Mouse (Mus musculus) midbrain, embryonic 15.5 days (tissue): ENCODE measurements at regions not wholly inside any gene's neighbourhood (a gene's known extent, or its start where the extent isn't known, plus 50 kb on each side); places are given as distances from the start of the nearest gene placed in this dataset.

Source experiments
- ATAC-seq: fragments of 200-750 bp; cut with Nextera tagmentation; replicated peaks from 2 replicates; pipeline ENCODE4 v1.8.0; 2017; ENCODE audit warnings: moderate TSS enrichment
- H3K27ac ChIP-seq: fragments of 300-500 bp; sonication (generic); 2 replicates; pipeline ENCODE4 v1.5.1; 2015; ENCODE audit warnings: mild to moderate bottlenecking, inconsistent platforms
- H3K27me3 ChIP-seq: fragments of 300-500 bp; sonication (generic); replicated peaks from 2 replicates; pipeline ENCODE4 v1.6.1; 2015; ENCODE audit warnings: inconsistent platforms
- H3K36me3 ChIP-seq: fragments of 300-500 bp; sonication (generic); replicated peaks from 2 replicates; pipeline ENCODE4 v1.6.1; 2015; ENCODE audit warnings: inconsistent platforms
- H3K4me1 ChIP-seq: fragments of 300-500 bp; sonication (generic); 2 replicates; pipeline ENCODE4 v1.6.1; 2015; ENCODE audit warnings: inconsistent platforms
- H3K4me2 ChIP-seq: fragments of 300-500 bp; sonication (generic); 2 replicates; pipeline ENCODE4 v1.6.1; 2015; ENCODE audit warnings: inconsistent platforms, mild to moderate bottlenecking, moderate library complexity
- H3K4me3 ChIP-seq: fragments of 300-500 bp; sonication (generic); 2 replicates; pipeline ENCODE4 v1.5.1; 2015; ENCODE audit warnings: mild to moderate bottlenecking, inconsistent platforms
- H3K9ac ChIP-seq: fragments of 300-500 bp; sonication (generic); 2 replicates; pipeline ENCODE4 v1.6.1; 2015; ENCODE audit warnings: mild to moderate bottlenecking, inconsistent platforms
- H3K9me3 ChIP-seq: fragments of 300-500 bp; sonication (generic); 2 replicates; pipeline ENCODE4 v1.6.1; 2016; ENCODE audit warnings: inconsistent platforms
- WGBS: fragments of 180-500 bp; shearing (Covaris S2); methylation state at CpG from one replicate; pipeline ENCODE4 v1.1.7; 2015; ENCODE audit warnings: mixed read lengths; 5-methylcytosine and 5-hydroxymethylcytosine counted together

DNA sequence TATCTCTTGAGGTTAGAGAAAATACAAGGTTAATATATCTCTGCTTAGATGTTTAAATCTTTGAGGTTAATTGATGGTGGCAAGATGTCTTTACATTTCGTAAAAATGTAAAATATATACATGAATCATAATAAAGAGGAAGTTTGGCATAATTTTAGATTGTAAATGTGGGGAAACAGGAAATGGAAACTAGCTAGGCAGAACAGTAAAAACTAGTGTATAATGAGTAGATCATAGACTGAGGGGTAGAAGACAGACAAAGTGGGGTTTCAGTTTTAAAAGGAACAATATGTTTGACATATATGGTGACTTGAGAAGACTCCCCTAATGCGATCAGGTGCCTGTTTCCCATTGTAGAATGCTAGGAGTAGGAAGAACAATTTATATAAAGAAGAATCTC lies 519.3 kb downstream of the Lmo4 start:
- ATAC-seq = no peak
- 90% methylated on average over 2 of the region's 2 CpGs for WGBS
- Histone ChIP-seq H3K4me2 (no peak overlapping the region), H3K27ac (no peak overlapping the region), H3K4me1 (no peaks in the 10 kb centered on the region), H3K9me3 (no peaks in the 10 kb centered on the region), H3K27me3 (no peaks in the 10 kb centered on the region), H3K36me3 (no peaks in the 10 kb centered on the region), H3K4me3 (no peak overlapping the region), H3K9ac (no peak overlapping the region)

DNA sequence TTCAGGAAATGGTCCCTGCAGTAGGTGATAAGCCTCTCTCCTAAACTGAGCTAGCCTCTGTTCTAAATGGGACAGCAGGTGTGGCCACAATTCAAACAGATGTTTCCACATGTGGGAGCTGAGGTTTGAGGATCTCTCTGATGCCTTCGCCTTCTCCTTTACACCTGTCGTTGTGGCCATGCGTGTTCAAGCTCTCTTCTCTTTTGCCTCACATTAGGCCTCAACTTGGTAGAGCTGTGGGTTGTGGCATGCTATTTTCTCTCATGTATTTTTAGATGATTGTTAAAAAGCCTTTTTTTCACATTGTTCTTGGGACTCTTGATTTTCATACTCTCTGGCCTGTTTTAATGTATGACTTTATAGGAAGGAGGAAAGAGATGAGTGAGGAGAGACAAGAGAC lies 526.8 kb downstream of the Lmo4 start:
- Histone ChIP-seq H3K27ac (no peak overlapping the region), H3K9me3 (no peaks in the 10 kb centered on the region), H3K27me3 (no peaks in the 10 kb centered on the region), H3K4me3 (no peak overlapping the region), H3K4me1 (no peaks in the 10 kb centered on the region), H3K36me3 (no peaks in the 10 kb centered on the region), H3K9ac (no peak overlapping the region), H3K4me2 (no peak overlapping the region)
- no peak for ATAC-seq
- WGBS = over 99% methylated on average over 3 of the region's 3 CpGs

DNA sequence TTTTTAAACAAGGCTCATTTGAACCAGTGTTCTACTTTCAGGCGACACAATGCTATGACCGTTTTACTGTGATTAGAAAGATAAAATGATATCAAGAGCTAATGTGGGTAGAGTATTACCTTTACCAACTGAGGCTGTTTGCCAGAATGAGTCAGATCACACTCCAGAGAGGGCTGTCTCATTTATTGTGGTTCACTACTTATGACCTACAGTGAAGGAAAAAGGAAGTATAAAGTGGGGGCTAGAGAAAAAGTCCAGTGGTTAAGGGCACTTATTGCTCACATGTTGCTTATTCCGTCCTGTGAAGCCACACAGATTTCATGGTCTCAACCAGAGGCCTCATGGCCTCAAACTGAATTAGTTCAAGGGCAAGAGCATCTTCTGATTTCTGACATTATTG lies 530.2 kb downstream of the Lmo4 start:
- Histone ChIP-seq H3K9me3 (no peaks in the 10 kb centered on the region), H3K4me1 (no peaks in the 10 kb centered on the region), H3K27me3 (no peaks in the 10 kb centered on the region), H3K4me3 (no peak overlapping the region), H3K9ac (no peak overlapping the region), H3K36me3 (no peaks in the 10 kb centered on the region), H3K27ac (no peak overlapping the region), H3K4me2 (no peak overlapping the region)
- 88% methylated on average over 3 of the region's 3 CpGs for WGBS
- ATAC-seq = no peak

GRCm38 (mm10) chr3:143674446-143674845 lies 530.6 kb downstream of the Lmo4 start:
- no peak for ATAC-seq

DNA sequence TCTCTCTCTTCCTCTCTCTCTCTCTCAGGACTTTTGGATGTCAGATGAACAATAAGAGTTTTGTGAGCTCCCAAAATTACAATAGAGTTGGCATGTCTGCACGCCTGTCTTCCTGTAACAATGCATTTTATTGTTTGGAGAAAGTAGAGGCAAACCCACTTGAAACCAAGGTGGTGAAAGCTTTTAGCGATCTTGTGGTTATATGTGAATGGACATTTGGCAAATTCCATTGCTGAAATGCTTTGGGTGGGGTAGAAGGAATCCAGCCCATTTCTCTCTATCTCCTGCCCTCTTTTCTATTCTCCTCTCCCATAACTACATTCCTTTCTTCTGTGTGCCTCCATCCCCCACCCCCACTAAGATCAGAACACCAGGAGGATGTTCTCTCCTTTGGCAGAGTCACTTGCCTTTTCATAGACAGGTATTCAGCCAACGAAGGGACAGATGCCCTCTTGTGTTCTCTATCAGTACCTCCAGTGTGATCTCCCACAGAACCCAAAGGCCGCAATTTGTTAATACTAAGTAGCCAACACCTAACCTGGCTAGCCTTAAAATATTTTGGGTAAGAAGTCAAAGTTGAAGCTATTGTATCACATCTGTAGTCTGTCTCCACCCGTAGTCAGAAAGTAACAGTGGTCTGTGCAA lies 542.9 kb downstream of the Lmo4 start:
- Histone ChIP-seq H3K4me2 (no peak overlapping the region), H3K4me1 (no peaks in the 10 kb centered on the region), H3K4me3 (no peak overlapping the region), H3K27me3 (no peaks in the 10 kb centered on the region), H3K36me3 (no peaks in the 10 kb centered on the region), H3K27ac (no peak overlapping the region), H3K9me3 (no peaks in the 10 kb centered on the region), H3K9ac (no peak overlapping the region)
- ATAC-seq = no peak
- 89% methylated on average over 5 of the region's 5 CpGs for WGBS

More at GRCm38 (mm10) chr3:143674446-143674845, 530.6 kb downstream of the Lmo4 start:
- H3K4me3 ChIP-seq = no peak overlapping the region
- H3K27ac ChIP-seq = no peak overlapping the region
- H3K9ac ChIP-seq = no peak overlapping the region
- H3K4me1 ChIP-seq = no peaks in the 10 kb centered on the region
- no peaks in the 10 kb centered on the region for H3K36me3 ChIP-seq
- no peaks in the 10 kb centered on the region for H3K27me3 ChIP-seq
- no peaks in the 10 kb centered on the region for H3K9me3 ChIP-seq
- no peak overlapping the region for H3K4me2 ChIP-seq
- WGBS = 88% methylated on average over 7 of the region's 7 CpGs

GRCm38 (mm10) chr3:143659421-143659978 lies 545.5 kb downstream of the Lmo4 start:
- Histone ChIP-seq H3K27me3 (no peaks in the 10 kb centered on the region), H3K4me2 (no peak overlapping the region), H3K4me1 (no peaks in the 10 kb centered on the region), H3K36me3 (no peaks in the 10 kb centered on the region), H3K27ac (no peak overlapping the region), H3K4me3 (no peak overlapping the region), H3K9ac (no peak overlapping the region), H3K9me3 (no peaks in the 10 kb centered on the region)
- no peak for ATAC-seq
- WGBS = 89% methylated on average over 8 of the region's 8 CpGs

DNA sequence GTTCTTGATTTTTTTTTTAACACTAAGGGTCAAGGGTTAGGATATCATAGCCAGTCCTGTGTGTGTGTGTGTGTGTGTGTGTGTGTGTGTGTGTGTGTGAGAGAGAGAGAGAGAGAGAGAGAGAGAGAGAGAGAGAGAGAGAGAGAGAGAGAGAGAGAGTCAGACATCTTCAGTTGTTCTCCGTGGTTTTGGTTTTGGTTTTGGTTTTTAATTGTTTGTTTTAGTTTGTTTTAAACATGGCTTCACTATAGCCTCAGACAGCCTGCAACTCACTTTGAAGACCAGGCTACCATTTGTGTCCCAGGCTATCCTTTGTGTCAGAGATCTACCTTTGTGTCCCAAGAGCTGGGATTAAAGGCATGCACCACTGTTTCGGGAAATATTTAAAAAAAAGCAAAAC lies 557.8 kb downstream of the Lmo4 start:
- no peak for ATAC-seq
- Histone ChIP-seq H3K36me3 (no peaks in the 10 kb centered on the region), H3K4me1 (no peaks in the 10 kb centered on the region), H3K9me3 (no peaks in the 10 kb centered on the region), H3K27me3 (no peaks in the 10 kb centered on the region), H3K27ac (no peak overlapping the region), H3K9ac (no peak overlapping the region), H3K4me3 (no peak overlapping the region), H3K4me2 (no peak overlapping the region)
- WGBS = 100% methylated on average over 2 of the region's 2 CpGs

GRCm38 (mm10) chr3:143646836-143647235 lies 558.2 kb downstream of the Lmo4 start:
- ATAC-seq = no peak
- no peak overlapping the region for H3K4me3 ChIP-seq
- no peaks in the 10 kb centered on the region for H3K9me3 ChIP-seq
- no peak overlapping the region for H3K27ac ChIP-seq
- no peaks in the 10 kb centered on the region for H3K4me1 ChIP-seq
- WGBS = 66% methylated on average over 7 of the region's 7 CpGs
- no peaks in the 10 kb centered on the region for H3K36me3 ChIP-seq
- H3K9ac ChIP-seq = no peak overlapping the region
- H3K27me3 ChIP-seq = no peaks in the 10 kb centered on the region
- H3K4me2 ChIP-seq = no peak overlapping the region

GRCm38 (mm10) chr3:143633036-143633435 lies 572.0 kb downstream of the Lmo4 start:
- H3K27ac ChIP-seq = no peak overlapping the region
- H3K27me3 ChIP-seq = no peaks in the 10 kb centered on the region
- ATAC-seq = no peak
- H3K4me2 ChIP-seq = no peak overlapping the region
- no peak overlapping the region for H3K9ac ChIP-seq
- 72% methylated on average over 2 of the region's 2 CpGs for WGBS
- no peaks in the 10 kb centered on the region for H3K36me3 ChIP-seq
- H3K4me3 ChIP-seq = no peak overlapping the region
- no peaks in the 10 kb centered on the region for H3K4me1 ChIP-seq
- no peaks in the 10 kb centered on the region for H3K9me3 ChIP-seq

DNA sequence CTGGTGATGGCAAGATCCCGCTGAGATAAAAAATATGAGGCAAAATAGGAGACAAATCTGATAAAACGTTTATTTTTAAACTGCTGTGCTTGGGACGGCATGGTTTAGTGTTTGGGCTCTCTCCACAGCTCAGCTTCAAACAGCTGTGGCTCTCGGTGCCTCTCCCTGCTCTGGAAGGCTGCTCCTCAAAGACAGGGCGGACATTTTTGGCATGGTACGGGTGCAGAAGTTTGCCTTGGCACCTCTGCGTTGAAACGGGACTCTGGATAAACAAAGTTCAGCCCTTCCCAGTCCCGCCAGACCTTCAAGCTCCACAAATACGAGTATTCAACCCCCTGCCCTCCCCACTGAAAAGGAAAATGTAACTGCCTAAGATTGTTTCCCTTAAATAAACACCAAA lies 573.8 kb downstream of the Lmo4 start:
- no peak overlapping the region for H3K27ac ChIP-seq
- H3K27me3 ChIP-seq = no peaks in the 10 kb centered on the region
- H3K9me3 ChIP-seq = no peaks in the 10 kb centered on the region
- WGBS = 62% methylated on average over 10 of the region's 10 CpGs
- ATAC-seq = no peak
- H3K36me3 ChIP-seq = no peaks in the 10 kb centered on the region
- H3K9ac ChIP-seq = no peak overlapping the region
- H3K4me2 ChIP-seq = no peak overlapping the region
- H3K4me1 ChIP-seq = no peaks in the 10 kb centered on the region
- H3K4me3 ChIP-seq = no peak overlapping the region

DNA sequence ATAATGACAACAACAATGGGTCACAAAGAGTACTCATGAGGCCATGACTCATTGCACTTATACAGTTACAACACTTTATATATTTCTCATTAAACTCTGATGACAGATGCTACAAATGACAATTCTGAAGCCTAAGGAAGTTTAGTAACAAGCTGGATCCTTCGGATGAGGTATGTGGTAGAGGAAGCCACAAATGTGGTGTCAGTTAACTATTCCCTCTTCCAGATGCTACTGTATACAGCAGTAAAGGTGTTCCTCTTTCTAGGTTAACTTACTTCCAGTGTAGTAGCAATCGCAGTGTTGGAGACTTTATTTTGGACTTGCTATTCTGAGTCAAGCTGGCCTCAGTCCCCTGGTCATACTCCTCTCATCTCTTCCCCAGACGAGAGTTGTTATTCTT lies 580.1 kb downstream of the Lmo4 start:
- no peaks in the 10 kb centered on the region for H3K9me3 ChIP-seq
- WGBS = 89% methylated on average over 3 of the region's 3 CpGs
- H3K36me3 ChIP-seq = no peaks in the 10 kb centered on the region
- no peak overlapping the region for H3K4me3 ChIP-seq
- H3K9ac ChIP-seq = no peak overlapping the region
- no peak overlapping the region for H3K4me2 ChIP-seq
- H3K27ac ChIP-seq = no peak overlapping the region
- ATAC-seq = no peak
- no peaks in the 10 kb centered on the region for H3K27me3 ChIP-seq
- no peaks in the 10 kb centered on the region for H3K4me1 ChIP-seq

DNA sequence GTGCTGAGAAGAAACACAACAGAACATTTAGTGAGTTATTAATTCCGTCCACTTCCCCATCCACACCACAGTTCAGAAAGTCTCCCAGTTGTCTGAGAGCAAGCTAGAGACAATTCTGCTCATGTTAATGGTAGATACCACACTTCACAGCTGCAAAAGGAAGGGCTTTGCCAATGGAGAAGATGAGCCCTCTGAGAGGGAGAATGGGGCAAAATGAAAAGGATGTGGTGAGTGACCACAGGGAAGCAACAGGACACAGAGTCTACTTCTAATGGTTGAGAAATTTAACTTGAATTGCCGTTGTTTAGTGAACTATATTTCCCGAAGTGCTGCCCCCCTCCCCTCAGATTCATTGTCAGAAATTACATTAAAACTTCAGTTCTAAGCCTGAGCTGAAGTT lies 582.7 kb downstream of the Lmo4 start:
- Histone ChIP-seq H3K4me3 (no peak overlapping the region), H3K27ac (no peak overlapping the region)
- WGBS = 82% methylated on average over 3 of the region's 3 CpGs

DNA sequence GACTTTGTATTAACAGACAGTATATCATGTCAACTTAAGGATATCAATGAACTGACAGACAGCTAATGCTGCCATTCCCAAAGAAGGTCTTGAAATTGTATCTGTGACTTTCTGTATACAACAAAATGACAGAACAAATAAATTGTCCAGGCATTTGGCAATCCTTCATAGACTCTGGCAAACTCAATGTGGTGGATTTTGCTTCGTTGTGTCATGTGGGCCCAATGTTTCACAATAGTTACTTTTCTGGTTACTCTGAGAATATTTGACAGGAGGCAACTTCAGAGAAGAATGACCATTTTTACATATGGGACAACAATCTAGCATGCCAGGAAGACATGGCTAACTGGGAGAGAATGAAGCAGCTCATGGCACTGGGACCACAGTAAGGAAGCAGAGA lies 585.9 kb downstream of the Lmo4 start:
- no peak overlapping the region for H3K27ac ChIP-seq
- no peaks in the 10 kb centered on the region for H3K27me3 ChIP-seq
- H3K9me3 ChIP-seq = no peaks in the 10 kb centered on the region
- WGBS = 86% methylated on average over 1 of the region's 1 CpGs
- H3K36me3 ChIP-seq = no peaks in the 10 kb centered on the region
- no peak overlapping the region for H3K4me2 ChIP-seq
- ATAC-seq = no peak
- H3K4me3 ChIP-seq = no peak overlapping the region
- no peaks in the 10 kb centered on the region for H3K4me1 ChIP-seq
- H3K9ac ChIP-seq = no peak overlapping the region

More for the DNA sequence above, 582.7 kb downstream of the Lmo4 start:
- H3K4me1 ChIP-seq = no peaks in the 10 kb centered on the region
- no peaks in the 10 kb centered on the region for H3K27me3 ChIP-seq
- no peaks in the 10 kb centered on the region for H3K36me3 ChIP-seq
- no peak overlapping the region for H3K9ac ChIP-seq
- no peaks in the 10 kb centered on the region for H3K9me3 ChIP-seq
- no peak overlapping the region for H3K4me2 ChIP-seq
- no peak for ATAC-seq
